Mouse (Mus musculus) bone marrow, adult 2 months (tissue): ENCODE measurements around the gene Stom.
A peak's percentile ranks its signal among the peaks of the same experiment; 100 is the strongest.

Experiments used
- CTCF ChIP-seq: fragments of 200-500 bp; IDR thresholded peaks from 2 replicates; pipeline ENCODE4 v1.5.1; 2011; ENCODE audit warnings: low read length, control low read depth; ENCODE audit not compliant: control insufficient read depth, insufficient read depth
- POLR2A ChIP-seq: fragments of 200-500 bp; IDR thresholded peaks from 2 replicates; pipeline ENCODE4 v1.6.1; 2011; ENCODE audit warnings: low read depth, mild to moderate bottlenecking, control low read depth, low read length, borderline replicate concordance; ENCODE audit not compliant: control insufficient read depth

DNA sequence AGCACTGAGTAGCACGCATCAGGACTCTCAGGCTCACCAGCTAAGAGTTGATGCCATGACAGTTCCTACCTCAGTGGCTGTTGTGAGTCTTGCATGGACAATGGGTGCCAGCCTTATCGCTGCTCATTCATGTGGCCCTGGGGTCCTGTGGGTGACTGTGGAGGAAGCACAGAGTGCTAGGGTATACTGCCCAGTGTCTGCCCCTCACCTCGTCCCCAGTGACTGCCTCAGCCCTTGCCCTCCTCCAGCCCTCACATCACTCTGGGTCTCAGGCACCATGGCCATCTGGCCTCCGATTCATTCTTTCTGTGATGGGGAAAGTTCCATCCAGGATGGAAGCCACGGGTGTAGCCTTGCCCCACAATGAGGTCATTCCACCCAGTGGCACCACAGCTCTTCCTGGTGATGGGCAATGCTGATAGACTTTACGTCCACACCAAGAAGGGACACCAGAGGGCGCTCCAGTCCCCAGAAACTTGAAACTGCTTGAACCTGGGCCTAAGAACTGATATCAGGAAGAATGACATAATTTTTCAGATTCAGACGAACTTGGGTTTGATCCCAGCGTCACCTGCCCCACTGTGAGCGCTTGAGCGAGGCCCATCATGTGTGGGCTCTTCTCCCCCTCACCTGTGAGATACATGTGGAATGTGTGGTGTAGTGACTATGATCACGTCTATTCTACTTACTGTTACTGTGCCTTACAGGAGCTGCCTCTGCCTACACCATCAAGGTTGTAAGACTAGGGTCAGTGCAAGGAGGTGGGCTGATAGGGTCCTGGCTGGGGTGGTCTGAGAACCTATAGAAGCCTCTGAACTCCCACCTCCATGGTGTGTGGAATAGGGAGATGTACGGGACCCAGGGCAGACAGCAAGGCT is 47.8 kb downstream of the Stom start:
- TF ChIP-seq CTCF (peak; percentile 88), POLR2A (no peak)
